Mouse (Mus musculus): ENCODE measurements around the gene Naa80. TPM values are rescaled to one million over a fixed set of nuclear protein-coding genes. Genes with fewer than 3 reads are reported as not detected.
A peak's percentile ranks its signal among the peaks of the same experiment; 100 is the strongest.

The Naa80 gene
- polyA plus RNA-seq, 1 experiment: 19.5 TPM

- Histone ChIP-seq H3K4me3 (replicated peaks; ENCODE audit: insufficient read depth, low read depth, low read length) (peak within 1 kb of the TSS; percentile 81), H3K4me1 (ENCODE audit: control insufficient read depth, insufficient read depth, low read length) (peaks cover 9% of the 10 kb centered on the region), H3K27me3 (ENCODE audit: control insufficient read depth, insufficient read depth, low read length) (no peaks in the 10 kb centered on the region), H3K27ac (ENCODE audit: insufficient read depth, low read length) (no peak within 1 kb of the TSS)
- 11% methylated on average over 46 of the region's 46 CpGs for WGBS
- peak; percentile 96 to 99 for DNase-seq
- TF ChIP-seq POLR2A (IDR thresholded peaks at IDR 0.05; ENCODE audit: borderline replicate concordance, insufficient read depth, low read length) (peak; percentile 49), CTCF (IDR thresholded peaks at IDR 0.05; ENCODE audit: borderline replicate concordance, insufficient read depth, low read depth, low read length) (no peak)
Observed at GRCm38 (mm10) chr9:107586974-107587832, 8.5 kb downstream of the Naa80 start, which contains the start of gene Ifrd2. Ifrd2 (plus strand) TSS chr9:107587642.

- WGBS: 3% methylated on average over 33 of the region's 33 CpGs
- no peak overlapping the region for H3K27ac ChIP-seq (ENCODE audit: insufficient read depth, low read length)
Observed at GRCm38 (mm10) chr9:107587833-107588639, 9.3 kb downstream of the Naa80 start.

GRCm38 (mm10) chr9:107590058-107590772 lies 11.5 kb downstream of the Naa80 start:
- Histone ChIP-seq H3K4me1 (ENCODE audit: control insufficient read depth, insufficient read depth, low read length) (peaks cover 30% of the 10 kb centered on the region), H3K27me3 (ENCODE audit: control insufficient read depth, insufficient read depth, low read length) (no peaks in the 10 kb centered on the region), H3K27ac (ENCODE audit: insufficient read depth, low read length) (no peak overlapping the region), H3K4me3 (replicated peaks; ENCODE audit: insufficient read depth, low read depth, low read length) (no peak overlapping the region)
- DNase-seq: no peak
- TF ChIP-seq CTCF (IDR thresholded peaks at IDR 0.05; ENCODE audit: borderline replicate concordance, insufficient read depth, low read depth, low read length) (no peak), POLR2A (IDR thresholded peaks at IDR 0.05; ENCODE audit: borderline replicate concordance, insufficient read depth, low read length) (no peak)
- 67% methylated on average over 25 of the region's 25 CpGs for WGBS

More at GRCm38 (mm10) chr9:107587833-107588639, 9.3 kb downstream of the Naa80 start:
- H3K27me3 ChIP-seq (ENCODE audit: control insufficient read depth, insufficient read depth, low read length): no peaks in the 10 kb centered on the region
- no peak; the same call in 1 of the 2 replicates for TF ChIP-seq POLR2A (IDR thresholded peaks at IDR 0.05; ENCODE audit: borderline replicate concordance, insufficient read depth, low read length)
- H3K4me1 ChIP-seq (ENCODE audit: control insufficient read depth, insufficient read depth, low read length): peaks cover 18% of the 10 kb centered on the region
- no peak for DNase-seq
- H3K4me3 ChIP-seq (replicated peaks; ENCODE audit: insufficient read depth, low read depth, low read length): peak overlapping the region; percentile 81

- no peaks in the 10 kb centered on the region for H3K27me3 ChIP-seq (ENCODE audit: control insufficient read depth, insufficient read depth, low read length)
- TF ChIP-seq CTCF (IDR thresholded peaks at IDR 0.05; ENCODE audit: borderline replicate concordance, insufficient read depth, low read depth, low read length): no peak
- no peak for TF ChIP-seq POLR2A (IDR thresholded peaks at IDR 0.05; ENCODE audit: borderline replicate concordance, insufficient read depth, low read length)
- peaks cover 30% of the 10 kb centered on the region for H3K4me1 ChIP-seq (ENCODE audit: control insufficient read depth, insufficient read depth, low read length)
- no peak overlapping the region for H3K4me3 ChIP-seq (replicated peaks; ENCODE audit: insufficient read depth, low read depth, low read length)
- no peak for DNase-seq
- WGBS: 92% methylated on average over 6 of the region's 6 CpGs
- H3K27ac ChIP-seq (ENCODE audit: insufficient read depth, low read length): no peak overlapping the region
Observed at GRCm38 (mm10) chr9:107590773-107591060, 12.0 kb downstream of the Naa80 start.

GRCm38 (mm10) chr9:107593101-107593976 lies 14.7 kb downstream of the Naa80 start:
- Histone ChIP-seq H3K4me1 (ENCODE audit: control insufficient read depth, insufficient read depth, low read length) (peaks cover 40% of the 10 kb centered on the region), H3K27me3 (ENCODE audit: control insufficient read depth, insufficient read depth, low read length) (no peaks in the 10 kb centered on the region), H3K4me3 (replicated peaks; ENCODE audit: insufficient read depth, low read depth, low read length) (no peak overlapping the region), H3K27ac (ENCODE audit: insufficient read depth, low read length) (peak overlapping the region; percentile 77)
- DNase-seq: peak; percentile 90 to 93
- TF ChIP-seq POLR2A (IDR thresholded peaks at IDR 0.05; ENCODE audit: borderline replicate concordance, insufficient read depth, low read length): no peak
- no peak for TF ChIP-seq CTCF (IDR thresholded peaks at IDR 0.05; ENCODE audit: borderline replicate concordance, insufficient read depth, low read depth, low read length)
- 13% methylated on average over 11 of the region's 11 CpGs for WGBS

GRCm38 (mm10) chr9:107594281-107595062 lies 15.8 kb downstream of the Naa80 start:
- Histone ChIP-seq H3K27ac (ENCODE audit: insufficient read depth, low read length) (no peak overlapping the region), H3K4me1 (ENCODE audit: control insufficient read depth, insufficient read depth, low read length) (peaks cover 40% of the 10 kb centered on the region), H3K4me3 (replicated peaks; ENCODE audit: insufficient read depth, low read depth, low read length) (no peak overlapping the region), H3K27me3 (ENCODE audit: control insufficient read depth, insufficient read depth, low read length) (no peaks in the 10 kb centered on the region)
- no peak for TF ChIP-seq CTCF (IDR thresholded peaks at IDR 0.05; ENCODE audit: borderline replicate concordance, insufficient read depth, low read depth, low read length)
- no peak for TF ChIP-seq POLR2A (IDR thresholded peaks at IDR 0.05; ENCODE audit: borderline replicate concordance, insufficient read depth, low read length)
- WGBS: 88% methylated on average over 8 of the region's 8 CpGs
- DNase-seq: no peak
